Mouse (Mus musculus): ENCODE measurements around the gene Gatc. TPM values are rescaled to one million over a fixed set of nuclear protein-coding genes. Genes with fewer than 3 reads are reported as not detected.

The Gatc gene
- polyA plus RNA-seq, 1 experiment from 2014 or later: 28.3 TPM

DNA sequence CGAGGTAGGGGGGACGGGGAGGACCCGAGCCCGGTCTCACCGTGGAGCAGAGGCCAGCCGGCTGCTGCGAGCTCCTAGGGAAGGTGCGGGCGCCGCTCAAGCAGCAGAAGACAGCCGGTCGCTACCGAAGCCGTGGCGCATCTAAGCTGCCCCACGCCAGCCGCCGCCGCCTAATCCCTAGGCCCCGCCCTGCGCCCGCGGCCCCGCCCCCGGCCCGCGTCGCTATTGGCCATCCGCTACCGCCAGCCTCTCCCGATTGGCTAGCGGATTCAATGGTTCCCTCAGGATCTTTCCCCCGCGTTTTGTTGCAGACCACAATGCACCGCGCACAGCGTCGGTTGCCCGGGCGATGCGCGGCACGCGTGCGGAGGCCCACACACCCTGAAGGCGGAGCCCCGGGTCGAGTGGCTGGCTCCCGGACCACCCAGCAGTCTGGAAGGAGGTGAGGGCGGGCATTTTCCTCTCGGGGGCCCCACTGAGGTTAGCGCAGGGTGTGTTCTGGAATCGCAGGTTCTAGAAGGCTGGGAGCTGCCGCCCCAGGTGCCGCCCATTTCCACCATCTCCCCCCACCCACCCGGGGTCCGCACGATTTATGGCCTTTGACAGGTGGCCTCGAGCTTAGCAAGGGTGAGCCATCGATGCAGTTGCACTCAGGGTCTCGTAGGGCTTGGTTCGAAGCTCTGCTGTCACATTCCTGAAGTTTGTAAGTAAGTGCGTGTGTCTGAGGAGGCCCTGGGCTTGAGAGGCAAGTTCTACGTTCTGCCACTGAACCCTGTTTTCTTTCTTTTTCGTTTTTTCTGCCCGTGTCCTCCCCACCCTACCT lies 40.0 kb downstream of the Gatc start, which contains the start of gene Dynll1:
TSS of gene Dynll1 (minus strand) at position 208 of the 823 bp plus-strand sequence.
- 1% methylated on average over 63 of the region's 66 CpGs for WGBS
- peak within 1 kb of the TSS; percentile 87 for H3K9ac ChIP-seq
- H3K4me2 ChIP-seq (replicated peaks): peak within 1 kb of the TSS; percentile 82
- ATAC-seq (ENCODE audit: low FRiP score, low read depth): peak; percentile 97
- H3K27ac ChIP-seq: peak within 1 kb of the TSS; percentile 89
- H3K27me3 ChIP-seq: no peaks in the 10 kb centered on the region
- peak within 1 kb of the TSS; percentile 71 for H3K4me3 ChIP-seq
- H3K36me3 ChIP-seq: peaks cover 32% of the 10 kb centered on the region
- peaks cover 24% of the 10 kb centered on the region for H3K4me1 ChIP-seq
- H3K9me3 ChIP-seq: no peaks in the 10 kb centered on the region

- under 1% methylated on average over 40 of the region's 46 CpGs for WGBS
- H3K4me2 ChIP-seq (replicated peaks): peak overlapping the region; percentile 82
- peaks cover 40% of the 10 kb centered on the region for H3K36me3 ChIP-seq
- H3K9me3 ChIP-seq: no peaks in the 10 kb centered on the region
- ATAC-seq (ENCODE audit: low FRiP score, low read depth): peak; percentile 1; the same call in 1 of the 2 replicates
- no peaks in the 10 kb centered on the region for H3K27me3 ChIP-seq
- peaks cover 24% of the 10 kb centered on the region for H3K4me1 ChIP-seq
- peak overlapping the region; percentile 89 for H3K27ac ChIP-seq
- H3K9ac ChIP-seq: peak overlapping the region; percentile 87
- peak overlapping the region; percentile 71 for H3K4me3 ChIP-seq
Measured at GRCm38 (mm10) chr5:115300035-115300744, 40.8 kb downstream of the Gatc start.

GRCm38 (mm10) chr5:115296347-115296746 lies 44.6 kb downstream of the Gatc start:
- Histone ChIP-seq H3K4me2 (replicated peaks) (no peak overlapping the region), H3K9me3 (no peaks in the 10 kb centered on the region), H3K27me3 (no peaks in the 10 kb centered on the region), H3K4me1 (peaks cover 19% of the 10 kb centered on the region), H3K27ac (no peak overlapping the region), H3K36me3 (peaks cover 71% of the 10 kb centered on the region), H3K4me3 (no peak overlapping the region), H3K9ac (no peak overlapping the region)
- ATAC-seq (ENCODE audit: low FRiP score, low read depth): no peak
- WGBS: 83% methylated on average over 10 of the region's 10 CpGs

GRCm38 (mm10) chr5:115294173-115294572 lies 46.8 kb downstream of the Gatc start:
- Histone ChIP-seq H3K27ac (no peak overlapping the region), H3K9ac (no peak overlapping the region), H3K27me3 (no peaks in the 10 kb centered on the region), H3K9me3 (no peaks in the 10 kb centered on the region), H3K36me3 (peaks cover 89% of the 10 kb centered on the region), H3K4me1 (peaks cover 14% of the 10 kb centered on the region), H3K4me3 (no peak overlapping the region), H3K4me2 (replicated peaks) (no peak overlapping the region)
- no peak for ATAC-seq (ENCODE audit: low FRiP score, low read depth)
- 91% methylated on average over 8 of the region's 8 CpGs for WGBS

GRCm38 (mm10) chr5:115284735-115285134 lies 56.2 kb downstream of the Gatc start:
- H3K4me1 ChIP-seq: peaks cover 6% of the 10 kb centered on the region
- no peak overlapping the region for H3K4me3 ChIP-seq
- no peak overlapping the region for H3K9ac ChIP-seq
- ATAC-seq (ENCODE audit: low FRiP score, low read depth): no peak
- H3K4me2 ChIP-seq (replicated peaks): no peak overlapping the region
- H3K27ac ChIP-seq: no peak overlapping the region
- WGBS: 89% methylated on average over 3 of the region's 3 CpGs
- no peaks in the 10 kb centered on the region for H3K9me3 ChIP-seq
- H3K36me3 ChIP-seq: peaks cover 55% of the 10 kb centered on the region
- H3K27me3 ChIP-seq: no peaks in the 10 kb centered on the region

Other genes starting within 250 kb of the Gatc start
- gene Gm10401, start 242.9 kb downstream of the Gatc start, polyA plus RNA-seq (2015; fragmentation: Nextera tagmentation; extraction: Ambion mirVana): 43.3 and 44.1 TPM in 2 replicates
- 56.5 and 56.9 TPM in 2 replicates for gene Acads, start 221.8 kb downstream of the Gatc start, polyA plus RNA-seq (2015; fragmentation: Nextera tagmentation; extraction: Ambion mirVana)
- gene Unc119b, start 206.2 kb downstream of the Gatc start, polyA plus RNA-seq (2015; fragmentation: Nextera tagmentation; extraction: Ambion mirVana): 45.5 and 47.1 TPM in 2 replicates
- 66.1 and 78.1 TPM in 2 replicates for gene Mlec, start 183.0 kb downstream of the Gatc start, polyA plus RNA-seq (2015; fragmentation: Nextera tagmentation; extraction: Ambion mirVana)
- 0.75 and 0.91 TPM in 2 replicates for gene Cabp1, start 146.8 kb downstream of the Gatc start, polyA plus RNA-seq (2015; fragmentation: Nextera tagmentation; extraction: Ambion mirVana)
- gene Pop5, start 105.3 kb downstream of the Gatc start, polyA plus RNA-seq (2015; fragmentation: Nextera tagmentation; extraction: Ambion mirVana): 83.6 and 93.9 TPM in 2 replicates
- gene Rnf10, start 68.3 kb downstream of the Gatc start, polyA plus RNA-seq (2015; fragmentation: Nextera tagmentation; extraction: Ambion mirVana): 141 and 144 TPM in 2 replicates
- 41.8 and 43.6 TPM in 2 replicates for gene Coq5, start 61.5 kb downstream of the Gatc start, polyA plus RNA-seq (2015; fragmentation: Nextera tagmentation; extraction: Ambion mirVana)
- 1,815 and 1,838 TPM in 2 replicates for gene Dynll1, start 40.2 kb downstream of the Gatc start, polyA plus RNA-seq (2015; fragmentation: Nextera tagmentation; extraction: Ambion mirVana)
- 314 and 331 TPM in 2 replicates for gene Srsf9, start 14.0 kb downstream of the Gatc start, polyA plus RNA-seq (2015; fragmentation: Nextera tagmentation; extraction: Ambion mirVana)
- gene Triap1, start within 50 bp of the Gatc start, polyA plus RNA-seq (2015; fragmentation: Nextera tagmentation; extraction: Ambion mirVana): 58.8 and 62.1 TPM in 2 replicates
- gene Cox6a1, start 7.8 kb upstream of the Gatc start, polyA plus RNA-seq (2015; fragmentation: Nextera tagmentation; extraction: Ambion mirVana): 677 and 710 TPM in 2 replicates
- gene Msi1, start 88.4 kb upstream of the Gatc start, polyA plus RNA-seq (2015; fragmentation: Nextera tagmentation; extraction: Ambion mirVana): 18.2 and 18.4 TPM in 2 replicates
- not detected in 2 replicates for gene Pla2g1b, start 125.1 kb upstream of the Gatc start, polyA plus RNA-seq (2015; fragmentation: Nextera tagmentation; extraction: Ambion mirVana)
- 25.8 and 27.5 TPM in 2 replicates for gene Sirt4, start 143.5 kb upstream of the Gatc start, polyA plus RNA-seq (2015; fragmentation: Nextera tagmentation; extraction: Ambion mirVana)
- 46.9 and 54.0 TPM in 2 replicates for gene Pxn, start 165.5 kb upstream of the Gatc start, polyA plus RNA-seq (2015; fragmentation: Nextera tagmentation; extraction: Ambion mirVana)
- 1,446 and 1,459 TPM in 2 replicates for gene Rplp0, start 218.3 kb upstream of the Gatc start, polyA plus RNA-seq (2015; fragmentation: Nextera tagmentation; extraction: Ambion mirVana)
- gene Gcn1l1, start 224.1 kb upstream of the Gatc start, polyA plus RNA-seq (2015; fragmentation: Nextera tagmentation; extraction: Ambion mirVana): 46.1 and 48.2 TPM in 2 replicates